Mouse (Mus musculus) c-Kit-positive CD71-positive TER-119-negative erythroid progenitor cells, embryonic 14.5 days (primary cell): ENCODE data around the gene Atp1a4.
"Not testable (repeated sequence)": the region's sequence is repeated elsewhere in the genome, so short reads cannot be mapped to it uniquely, and the experiment has no call there.

Source experiments
- DNase-seq: peaks from one replicate; pipeline ENCODE4 v3.0.0-alpha.2; 2013; ENCODE audit warnings: low read depth

Gene Atp1a4

GRCm38 (mm10) chr1:172281522-172282254 is 23.5 kb upstream of the Atp1a4 start:
- no peak for DNase-seq

DNA sequence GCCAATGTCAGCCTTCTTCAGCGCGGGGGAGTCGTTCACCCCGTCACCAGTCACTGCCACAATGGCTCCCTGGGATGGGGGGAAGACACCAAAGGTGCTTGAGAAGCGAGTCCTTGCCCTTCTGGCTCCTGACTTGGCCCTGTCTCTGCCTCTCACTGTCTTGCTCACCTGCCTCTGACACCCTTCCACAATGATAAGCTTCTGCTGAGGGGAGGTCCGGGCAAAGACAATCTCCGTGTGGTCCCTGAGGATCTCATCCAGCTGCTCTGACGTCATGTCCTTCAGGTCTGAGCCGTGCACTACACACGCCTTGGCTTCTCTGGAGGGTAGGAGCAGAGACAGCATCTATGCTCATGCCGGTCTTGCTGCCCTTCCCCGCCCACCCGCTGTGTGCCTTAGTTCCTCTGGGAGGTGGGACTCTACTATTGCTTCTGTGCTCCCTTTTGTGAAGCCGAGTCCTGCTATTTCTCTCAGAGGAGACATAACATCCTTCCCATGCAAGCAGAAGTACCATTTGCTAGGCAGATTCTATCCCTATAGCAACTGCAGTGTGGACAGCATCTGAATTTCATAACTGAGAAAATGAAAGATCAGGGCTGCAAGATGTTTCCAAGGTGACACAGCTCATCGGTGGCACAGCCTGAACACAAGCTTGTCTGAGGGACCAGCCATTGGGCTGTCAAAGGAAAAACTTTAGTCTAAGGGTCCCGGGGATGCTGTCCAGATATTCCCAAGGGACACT is 21.7 kb upstream of the Atp1a4 start:
- DNase-seq, result no peak

DNA sequence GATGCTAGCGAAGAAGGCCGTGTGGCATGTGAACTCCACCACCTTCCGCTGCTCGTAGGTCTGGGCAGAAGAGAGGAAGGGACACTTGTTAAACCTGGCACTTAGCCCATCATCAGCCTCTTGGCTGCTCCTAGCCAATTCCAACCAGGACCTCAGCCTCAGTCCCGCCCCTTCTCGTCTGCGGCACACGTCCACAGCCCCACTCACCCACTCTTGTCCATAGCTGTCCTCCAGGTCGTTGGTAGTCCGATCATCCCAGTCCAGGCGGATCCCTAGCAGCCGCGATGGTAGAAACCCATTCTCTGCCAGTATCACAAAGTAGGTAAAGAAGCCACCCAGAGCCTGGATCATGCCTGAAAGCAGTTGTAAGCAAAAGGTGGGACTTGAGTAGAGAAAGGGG is 20.1 kb upstream of the Atp1a4 start:
- DNase-seq, result no peak

GRCm38 (mm10) chr1:172277172-172277571 is 19.0 kb upstream of the Atp1a4 start:
- DNase-seq, result no peak

GRCm38 (mm10) chr1:172274547-172274946 is 16.3 kb upstream of the Atp1a4 start:
- DNase-seq, result no peak

- no peak for DNase-seq
These were observed 15.9 kb upstream of the Atp1a4 start for GRCm38 (mm10) chr1:172274116-172274515.

DNA sequence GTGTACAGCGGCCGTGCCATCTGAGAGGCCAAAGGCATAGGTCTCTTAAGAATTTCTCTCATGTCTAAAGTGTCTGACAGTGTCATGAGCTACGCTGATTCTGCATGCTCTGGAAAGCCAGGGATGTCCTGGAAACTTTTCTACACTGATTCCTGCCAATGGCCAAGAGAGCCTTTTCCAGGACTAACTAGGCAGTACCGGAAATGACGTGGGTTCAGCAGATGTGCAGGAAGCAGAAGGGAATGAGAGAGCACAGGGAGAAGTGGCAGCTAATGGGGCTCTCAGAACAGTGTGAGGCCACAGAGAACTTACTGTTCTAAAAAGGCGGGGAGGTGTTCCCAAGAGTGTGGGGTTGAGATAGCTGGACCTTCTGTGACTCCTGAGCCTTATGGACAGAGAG is 15.2 kb upstream of the Atp1a4 start:
- DNase-seq, result no peak

- no peak for DNase-seq
These were observed 13.6 kb upstream of the Atp1a4 start for GRCm38 (mm10) chr1:172271765-172272164.

DNA sequence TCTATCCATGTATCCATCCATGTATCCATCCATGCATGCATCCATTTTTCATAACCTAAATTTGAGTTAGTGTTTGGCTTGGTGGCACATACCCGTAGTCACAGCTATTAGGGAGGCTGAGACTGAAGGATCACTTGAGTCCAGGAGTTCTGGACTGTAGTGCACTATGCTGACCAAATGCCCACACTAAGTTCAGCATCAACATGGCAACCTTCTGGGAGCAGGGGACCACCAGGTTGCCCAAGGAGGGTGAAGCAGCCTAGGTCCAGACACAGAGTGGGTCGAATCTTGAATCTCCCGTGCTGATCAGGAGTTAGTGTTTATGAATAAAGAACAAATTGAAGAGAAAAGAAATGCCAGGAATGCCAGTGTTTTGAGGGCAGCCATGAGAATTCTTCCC is 13.0 kb upstream of the Atp1a4 start:
- no peak for DNase-seq

DNA sequence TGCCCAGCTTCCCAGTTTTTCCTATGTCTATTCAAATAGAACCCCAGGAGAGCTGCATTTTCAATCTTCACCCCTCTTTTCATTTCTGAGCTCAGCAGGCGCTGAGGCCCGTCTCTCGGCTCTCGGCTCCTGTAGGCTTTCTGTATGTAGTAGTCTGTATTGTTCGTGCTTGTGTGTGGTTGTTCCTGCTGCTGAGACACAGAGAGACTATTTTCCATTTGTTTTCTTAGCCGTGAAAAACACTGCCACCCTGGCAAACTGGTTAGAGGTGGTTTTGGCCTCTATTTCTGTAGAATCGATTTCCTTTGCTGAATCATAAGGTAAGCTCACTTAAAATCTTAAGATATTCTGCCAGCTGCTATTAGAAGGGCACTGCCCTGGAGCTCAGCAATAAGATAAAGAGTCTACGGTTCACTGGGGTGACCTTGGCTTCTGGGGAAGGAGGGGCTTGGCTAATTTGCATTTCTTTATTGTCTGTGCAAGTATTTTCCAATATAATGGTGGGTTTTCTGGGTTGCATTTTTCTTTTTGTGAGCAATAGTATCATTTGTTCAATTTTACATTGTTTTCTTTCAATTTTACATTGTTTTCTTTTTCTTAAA is 3.4 kb upstream of the Atp1a4 start, which contains the start of gene Igsf8:
TSS of gene Igsf8 (plus strand) at position 165 of the 602 bp plus-strand sequence.
- no peak for DNase-seq

DNA sequence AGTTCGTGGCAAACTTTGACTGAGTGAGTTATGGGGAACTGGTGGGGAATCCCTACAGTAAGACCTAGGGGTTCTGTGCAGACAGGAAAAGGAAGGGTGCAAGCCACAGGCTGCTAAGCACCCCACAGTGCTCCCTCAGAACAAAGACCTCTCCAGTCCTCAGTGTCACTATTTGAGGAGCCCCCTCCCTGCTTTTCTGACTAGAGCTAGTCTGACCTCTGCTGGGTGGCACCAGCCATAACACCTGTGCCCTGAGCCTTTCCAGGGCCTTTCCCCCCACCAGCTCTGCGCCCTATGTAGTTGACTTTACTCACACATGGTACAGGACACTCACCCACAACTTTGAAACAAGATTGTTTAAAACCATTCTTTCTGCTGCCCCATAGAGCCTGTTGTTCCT is 10.5 kb downstream of the Atp1a4 start:
- no peak for DNase-seq

DNA sequence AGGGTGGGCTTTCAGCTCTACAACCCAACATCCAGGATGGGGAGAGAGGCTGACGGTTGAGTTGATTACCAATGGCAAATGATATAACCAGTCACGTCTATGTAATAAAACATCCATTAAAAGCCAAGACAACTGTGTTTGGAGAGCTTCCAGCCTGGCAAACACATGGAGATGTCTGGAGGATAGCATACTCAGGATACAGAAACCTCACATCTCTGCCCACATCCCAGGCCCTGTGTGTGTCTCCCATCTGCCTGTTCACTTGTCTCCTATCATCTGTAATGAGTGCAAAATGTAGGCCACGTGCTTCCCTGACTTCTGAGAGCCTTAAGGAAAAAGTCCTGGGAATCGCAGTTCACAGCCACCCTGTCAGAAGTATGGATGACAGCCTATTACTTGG is 11.0 kb downstream of the Atp1a4 start:
- no peak for DNase-seq

GRCm38 (mm10) chr1:172244645-172245044 is 13.6 kb downstream of the Atp1a4 start:
- not testable (repeated sequence) for DNase-seq

GRCm38 (mm10) chr1:172243547-172244205 is 14.5 kb downstream of the Atp1a4 start:
- DNase-seq, result no peak

DNA sequence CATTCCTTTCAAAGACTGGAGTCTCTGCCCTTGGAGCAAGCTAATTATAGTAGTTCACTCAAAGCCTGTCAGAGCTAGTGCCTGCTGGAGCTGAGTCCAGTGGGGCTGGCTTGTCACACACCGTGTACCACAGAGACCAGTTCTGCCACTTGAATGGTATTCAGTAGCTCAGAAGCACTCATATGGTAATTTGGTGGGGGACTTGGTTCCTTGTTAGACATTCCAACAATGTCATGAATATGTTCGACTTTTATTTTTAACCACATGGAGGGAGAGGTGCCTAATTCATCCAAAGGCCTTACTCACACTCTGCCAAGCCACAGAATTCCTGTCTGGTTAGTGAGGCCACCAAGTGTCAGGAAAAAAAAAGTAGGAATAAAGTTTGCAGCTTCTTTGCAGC is 15.8 kb downstream of the Atp1a4 start:
- no peak for DNase-seq

DNA sequence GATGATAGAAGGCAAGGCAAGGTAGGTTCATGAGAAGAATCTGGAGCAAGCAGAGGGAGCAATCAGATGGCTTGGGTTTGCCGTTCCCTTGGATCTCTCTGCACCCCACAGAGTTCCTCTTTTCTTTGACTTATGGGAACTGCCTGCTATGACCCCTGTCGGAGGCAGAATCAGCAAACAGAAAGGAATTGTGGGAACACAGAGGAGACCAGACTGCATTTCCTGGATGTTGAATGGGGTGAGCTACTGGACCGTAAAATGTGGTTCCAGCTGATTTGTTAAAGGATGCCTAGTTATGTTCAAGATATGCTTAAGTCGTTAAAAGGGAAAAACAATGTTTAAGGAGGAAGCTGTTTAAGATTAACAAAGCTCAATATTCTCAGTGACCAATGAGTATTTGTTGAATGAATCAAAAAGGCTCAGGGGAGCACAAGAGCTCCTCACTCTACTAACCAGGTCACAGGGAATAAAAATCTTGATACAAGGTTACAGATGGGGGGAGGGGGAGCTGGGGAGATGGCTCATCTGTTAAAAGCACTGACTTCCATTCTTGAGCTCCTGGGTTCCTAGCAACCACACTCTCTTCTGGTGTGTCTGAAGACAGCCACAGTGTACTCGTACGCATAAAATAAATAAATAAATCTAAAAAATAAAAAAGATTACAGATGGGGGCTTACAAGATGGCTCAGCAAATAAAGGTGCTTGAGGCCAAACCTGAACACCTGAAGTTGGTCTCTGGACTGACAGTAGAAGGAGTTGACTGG is 17.1 kb downstream of the Atp1a4 start:
- DNase-seq, result no peak

DNA sequence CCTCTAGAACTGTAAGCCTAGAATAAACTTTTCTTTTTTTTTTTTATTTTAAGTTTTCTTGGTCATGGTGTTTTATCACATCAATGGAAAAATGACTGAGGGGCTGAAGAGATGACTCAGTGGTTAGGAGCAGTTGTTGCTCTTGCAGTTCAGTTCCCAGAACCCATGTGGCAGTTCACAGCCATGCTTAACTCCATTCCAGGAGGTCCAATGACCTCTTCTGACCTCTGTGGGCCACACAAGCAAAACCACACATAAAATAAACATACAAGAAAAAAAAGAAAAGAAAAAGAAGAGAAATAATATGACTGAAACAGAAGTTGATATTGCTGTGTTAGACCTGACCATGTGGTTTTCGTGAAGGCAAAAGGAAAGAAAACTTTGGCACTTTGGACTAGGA is 29.0 kb downstream of the Atp1a4 start:
- DNase-seq, result no peak

- DNase-seq, result no peak
These were observed 30.0 kb downstream of the Atp1a4 start for GRCm38 (mm10) chr1:172228209-172228608.

DNA sequence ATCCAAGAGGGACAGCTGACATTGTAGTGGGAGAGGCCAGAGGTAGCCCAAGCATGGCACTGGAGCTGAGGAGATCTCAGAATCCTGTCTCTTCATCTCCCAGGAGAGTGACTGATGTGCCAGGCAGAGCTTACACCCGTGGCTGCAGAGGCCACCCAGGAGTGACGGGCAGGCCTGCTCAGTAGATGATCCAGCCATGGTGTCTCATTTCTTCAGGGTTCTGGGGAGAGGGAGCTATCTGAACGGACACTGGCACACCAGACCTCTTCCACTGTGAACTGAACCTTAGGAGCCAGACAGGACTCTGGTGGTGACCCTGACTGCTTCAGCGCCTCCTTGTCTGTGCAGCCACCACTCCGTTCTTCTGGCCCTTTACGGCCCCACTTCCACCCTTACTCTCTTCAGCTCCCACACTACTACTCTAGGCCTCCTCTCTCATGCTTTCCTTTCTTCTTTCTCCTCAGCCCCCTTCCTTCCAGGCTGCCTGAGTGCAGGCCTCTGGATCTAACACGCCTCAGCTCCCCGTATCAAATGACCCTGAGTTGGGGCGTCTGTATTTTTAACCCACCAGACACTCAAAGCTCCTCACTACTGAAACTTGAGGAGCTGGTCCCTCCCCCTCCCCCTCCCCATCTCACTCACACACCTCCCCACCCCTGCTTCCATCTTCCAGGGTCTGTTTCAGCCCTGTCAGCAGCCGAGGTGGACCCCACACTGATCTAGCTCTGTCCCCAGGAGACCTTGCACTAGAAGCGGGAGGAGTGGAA is 36.7 kb downstream of the Atp1a4 start:
- no peak for DNase-seq

DNA sequence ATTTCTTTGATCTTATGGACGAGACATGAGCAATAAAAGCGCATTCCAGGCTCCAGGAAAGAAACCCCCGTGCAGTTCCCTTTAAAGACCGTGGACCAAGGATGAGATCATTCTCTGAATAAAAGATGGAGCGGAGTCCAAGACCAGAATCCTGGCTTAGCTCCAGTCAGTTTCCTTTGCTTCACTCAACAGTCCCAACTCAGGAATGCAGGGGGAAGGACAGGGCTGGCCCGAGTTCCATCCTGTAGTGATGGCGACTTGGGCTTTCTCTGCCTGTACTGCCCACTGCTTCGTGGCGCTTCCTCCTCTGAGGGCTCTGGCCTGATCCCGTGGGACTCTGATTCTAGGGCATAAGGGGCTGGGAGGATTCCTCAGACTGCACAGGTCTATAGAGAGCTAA is 37.8 kb downstream of the Atp1a4 start:
- DNase-seq, result no peak
